Mouse (Mus musculus): ENCODE measurements around the gene Ddost.

GRCm38 (mm10) chr4:138303742-138304141 lies 788 bp upstream of the Ddost start:
- TF ChIP-seq CTCF (IDR thresholded peaks at IDR 0.05; ENCODE audit: borderline replicate concordance, insufficient read depth, low read depth, low read length): no peak
- TF ChIP-seq POLR2A (IDR thresholded peaks at IDR 0.05; ENCODE audit: borderline replicate concordance, insufficient read depth, low read length): no peak

Measured in cerebellum, adult 2 months (tissue).